Mouse (Mus musculus): ENCODE results near the gene Fbh1.
"Not testable (repeated sequence)": the region's sequence is repeated elsewhere in the genome, so short reads cannot be mapped to it uniquely, and the experiment has no call there.

The Fbh1 gene

GRCm38 (mm10) chr2:11722564-11722963 lies 54.8 kb downstream of the Fbh1 start:
- no peak for DNase-seq (ENCODE audit: low read depth, low spot score)

DNA sequence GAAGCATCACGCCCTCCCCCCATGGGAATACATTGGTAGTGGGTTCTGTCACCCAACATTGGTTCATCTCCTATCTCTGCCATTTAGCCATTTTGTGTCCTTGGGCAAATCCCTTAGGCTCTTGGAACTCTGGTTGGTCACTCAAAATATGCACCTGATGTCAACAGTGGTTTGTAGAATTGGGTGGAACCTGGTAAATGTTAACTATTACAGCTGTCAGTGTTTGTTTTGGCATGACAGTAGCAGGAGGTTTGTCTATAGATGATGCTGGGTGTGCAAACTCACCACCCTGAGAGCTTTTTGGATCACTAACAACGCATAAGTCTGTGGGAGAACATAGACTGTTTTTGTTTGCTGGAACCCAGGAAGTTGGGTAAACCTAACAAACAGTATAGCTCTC lies 58.8 kb downstream of the Fbh1 start:
- DNase-seq (ENCODE audit: low read depth, low spot score): no peak

GRCm38 (mm10) chr2:11714535-11714934 lies 62.8 kb downstream of the Fbh1 start:
- DNase-seq (ENCODE audit: low read depth, low spot score): no peak

DNA sequence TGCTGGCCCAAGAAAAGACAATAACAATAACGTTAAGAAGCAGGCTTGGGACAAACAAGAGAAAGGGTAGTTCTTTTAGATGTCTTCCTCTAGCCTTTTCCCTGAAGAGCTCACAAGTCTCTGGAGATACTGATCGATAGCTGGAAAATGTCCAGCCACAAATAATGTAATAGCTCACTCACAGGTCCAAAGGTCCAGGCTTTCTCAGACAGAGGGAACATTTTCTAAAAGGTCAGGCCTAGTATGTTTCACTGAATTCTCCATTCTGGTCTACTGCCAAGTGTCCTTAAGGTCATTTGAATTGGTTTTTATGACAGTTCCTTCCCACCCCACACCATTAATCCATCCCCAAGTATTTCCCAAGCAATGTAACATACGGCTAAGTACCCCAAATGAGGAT lies 64.4 kb downstream of the Fbh1 start:
- no peak for DNase-seq (ENCODE audit: low read depth, low spot score)

GRCm38 (mm10) chr2:11712483-11712990 lies 64.8 kb downstream of the Fbh1 start:
- no peak for DNase-seq (ENCODE audit: low read depth, low spot score)

DNA sequence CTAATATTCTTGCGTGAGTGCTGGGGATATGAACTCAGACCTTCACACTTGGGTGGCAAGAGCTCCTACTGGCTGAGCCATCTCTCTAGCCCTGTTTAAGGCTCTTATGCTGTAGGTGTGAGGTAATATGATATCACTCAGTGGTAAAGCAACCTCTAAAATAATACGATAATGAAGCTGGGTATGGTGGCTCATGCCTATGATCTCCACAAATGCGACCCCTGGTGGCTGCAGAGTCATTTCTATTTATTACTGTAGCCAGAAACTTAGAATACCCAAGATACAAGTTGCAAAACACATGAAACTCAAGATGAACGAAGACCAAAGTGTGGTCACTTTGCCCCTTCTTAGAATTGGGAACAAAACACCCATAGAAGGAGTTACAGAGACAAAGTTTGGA lies 67.3 kb downstream of the Fbh1 start:
- not testable (repeated sequence) for DNase-seq (ENCODE audit: low read depth, low spot score)

GRCm38 (mm10) chr2:11708538-11708937 lies 68.8 kb downstream of the Fbh1 start:
- no peak for DNase-seq (ENCODE audit: low read depth, low spot score)

DNA sequence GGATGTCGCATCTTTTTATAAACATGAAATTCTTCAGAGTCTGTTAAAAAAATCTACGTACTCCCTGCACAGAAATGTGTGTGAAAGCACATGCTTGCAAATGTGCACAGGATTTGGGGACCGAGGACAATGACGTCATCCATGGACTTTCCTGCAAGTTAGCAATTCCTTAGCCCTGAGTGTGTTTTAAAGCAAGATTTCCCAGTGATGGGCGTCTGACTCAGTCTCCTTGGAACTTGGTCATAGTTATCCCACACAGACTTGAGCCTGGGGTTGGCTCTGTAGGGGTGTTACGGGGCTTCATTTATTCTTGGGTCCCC lies 70.7 kb downstream of the Fbh1 start:
- DNase-seq (ENCODE audit: low read depth, low spot score): no peak

GRCm38 (mm10) chr2:11706030-11706745 lies 71.2 kb downstream of the Fbh1 start:
- peak; percentile 8 for DNase-seq (ENCODE audit: low read depth, low spot score)

GRCm38 (mm10) chr2:11705201-11706025 lies 72.0 kb downstream of the Fbh1 start, which contains the start of gene Il15ra:
TSS of gene Il15ra (plus strand) at chr2:11705290.
- no peak for DNase-seq (ENCODE audit: low read depth, low spot score)

- DNase-seq (ENCODE audit: low read depth, low spot score): no peak
These were observed 77.5 kb downstream of the Fbh1 start for GRCm38 (mm10) chr2:11699905-11700304.

DNA sequence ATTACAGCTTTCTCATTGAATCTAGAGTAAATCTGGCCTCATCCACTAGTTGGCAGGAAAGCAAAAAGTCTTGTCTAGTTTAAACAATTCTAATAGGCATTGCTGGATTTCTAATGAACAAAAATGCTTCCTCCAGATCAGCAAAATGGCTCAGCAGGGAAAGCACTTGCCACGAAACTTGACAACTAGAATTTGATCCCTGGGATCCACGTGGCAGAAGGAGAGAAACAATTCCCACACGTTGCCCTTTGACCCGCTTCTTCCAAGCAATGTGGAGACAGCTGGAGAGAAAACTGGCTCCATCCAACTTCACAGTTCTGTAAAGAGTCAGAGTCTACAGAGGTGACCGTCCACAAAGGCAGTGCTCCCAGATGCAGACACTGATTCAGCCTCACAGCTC lies 78.4 kb downstream of the Fbh1 start:
- no peak for DNase-seq (ENCODE audit: low read depth, low spot score)

DNA sequence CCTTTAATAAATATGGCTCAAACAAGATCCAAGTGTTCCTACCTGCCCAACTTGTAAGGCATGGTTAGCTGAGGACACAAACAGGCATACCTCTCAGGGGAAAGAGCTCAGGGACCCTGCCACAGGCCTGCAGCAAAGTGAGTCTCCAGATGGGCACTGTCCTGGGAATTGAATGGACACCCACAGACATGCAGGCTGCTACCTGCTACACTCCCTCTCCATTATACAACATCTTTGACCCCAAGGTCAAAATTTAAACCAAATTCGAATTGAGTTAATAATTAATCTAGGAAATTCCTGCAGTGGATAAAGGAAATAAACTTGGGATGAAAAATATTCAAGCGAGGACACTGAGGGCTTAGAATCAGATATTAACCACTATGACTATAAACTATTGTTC lies 81.5 kb downstream of the Fbh1 start:
- no peak for DNase-seq (ENCODE audit: low read depth, low spot score)

GRCm38 (mm10) chr2:11694104-11694503 lies 83.3 kb downstream of the Fbh1 start:
- DNase-seq (ENCODE audit: low read depth, low spot score): no peak

DNA sequence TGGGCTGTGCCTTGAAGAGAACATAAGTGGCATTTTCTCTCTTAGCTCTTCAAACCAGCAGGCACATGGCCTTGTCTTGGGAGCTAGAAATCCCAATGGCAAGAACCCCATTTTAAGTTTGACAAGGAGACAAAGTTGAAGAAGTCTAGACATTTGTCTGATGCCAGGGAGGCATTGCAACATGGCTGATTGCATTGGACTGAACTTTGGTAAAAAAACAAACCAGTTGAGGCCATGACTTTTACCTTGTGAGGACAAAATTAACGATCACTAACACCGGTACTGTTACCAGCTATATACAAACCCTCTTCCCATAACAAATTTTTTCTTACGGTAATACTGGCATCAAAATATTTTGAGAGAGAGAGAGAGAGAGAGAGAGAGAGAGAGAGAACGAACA lies 84.0 kb downstream of the Fbh1 start:
- no peak for DNase-seq (ENCODE audit: low read depth, low spot score)

Data from brain, embryonic 18.5 days (tissue).